Mouse (Mus musculus): ENCODE results near the gene Wdr20rt. TPM values are rescaled to one million over a fixed set of nuclear protein-coding genes. Genes with fewer than 3 reads are reported as not detected.
"Not testable (repeated sequence)": the region's sequence is repeated elsewhere in the genome, so short reads cannot be mapped to it uniquely, and the experiment has no call there.

Wdr20rt gene
- polyA plus RNA-seq, 1 experiment from 2014 or later, result not detected

DNA sequence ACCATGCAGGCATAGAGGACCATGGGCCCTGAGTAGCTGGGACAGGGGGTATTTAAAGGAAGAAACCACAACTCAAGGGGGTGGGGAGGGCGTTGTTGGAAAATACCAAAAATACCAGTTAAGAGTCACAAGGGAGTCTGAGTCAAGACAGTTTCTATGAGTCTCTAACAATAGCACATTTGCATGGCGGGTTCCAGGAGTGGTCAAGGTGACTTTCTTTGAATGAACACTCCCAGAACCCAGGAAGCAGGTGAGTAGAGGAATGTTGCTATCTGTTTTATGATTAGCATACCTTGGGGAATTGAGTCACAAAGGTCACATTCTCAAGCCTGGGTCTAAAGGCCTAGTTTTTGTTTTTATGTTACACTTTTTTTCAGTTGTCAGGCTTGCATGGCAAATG, 7.5 kb downstream of the Wdr20rt start:
- not testable (repeated sequence) for H3K27me3 ChIP-seq (replicated peaks; ENCODE audit: control insufficient read depth, insufficient read depth, low read length); H3K4me1 ChIP-seq (replicated peaks; ENCODE audit: control insufficient read depth, insufficient read depth, low read length); DNase-seq (ENCODE audit: low spot score); H3K27ac ChIP-seq (ENCODE audit: low read depth); H3K9me3 ChIP-seq (ENCODE audit: control insufficient read depth, low read length); H3K4me2 ChIP-seq (ENCODE audit: low read length); H3K36me3 ChIP-seq (ENCODE audit: control insufficient read depth, insufficient read depth, low read length); ATAC-seq (replicated peaks; ENCODE audit: low FRiP score, low TSS enrichment, low read depth); H3K9ac ChIP-seq (ENCODE audit: low read length); H3K4me3 ChIP-seq (ENCODE audit: low read depth, low read length)
- WGBS, result 85% methylated on average over 2 of the region's 2 CpGs

DNA sequence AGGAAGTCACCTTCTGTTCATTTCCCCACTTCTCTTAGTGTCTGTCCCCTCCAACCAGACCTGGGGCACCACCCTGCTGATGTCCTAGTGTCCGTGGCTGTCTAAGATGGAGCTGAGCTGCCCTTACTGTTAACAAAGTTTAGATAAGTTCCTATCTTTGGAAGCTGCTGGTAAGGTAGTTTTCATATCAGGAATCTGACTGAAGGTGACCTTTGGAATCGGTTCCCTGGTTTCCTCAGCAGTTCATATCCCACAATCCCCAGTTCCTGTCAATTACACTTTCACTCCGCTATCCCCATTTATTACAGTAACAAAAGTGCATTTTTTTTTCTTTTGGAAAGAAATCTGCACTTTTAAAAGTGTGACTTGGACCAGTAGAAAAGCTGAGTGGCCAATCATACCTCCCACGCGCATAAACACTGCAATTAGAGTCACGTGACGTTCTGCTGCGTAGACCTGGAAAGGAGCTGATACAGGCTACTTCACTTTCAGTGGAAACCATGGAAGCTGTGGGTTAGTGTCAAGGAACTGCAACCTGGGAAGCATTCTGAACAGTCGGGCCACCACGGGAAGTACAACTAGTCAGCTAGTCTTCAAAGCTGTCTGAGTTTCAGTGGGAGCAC, 24.9 kb downstream of the Wdr20rt start:
- ATAC-seq (replicated peaks; ENCODE audit: low FRiP score, low TSS enrichment, low read depth), result no peak
- Histone ChIP-seq H3K36me3 (ENCODE audit: control insufficient read depth, insufficient read depth, low read length) (no peaks in the 10 kb centered on the region), H3K4me1 (replicated peaks; ENCODE audit: control insufficient read depth, insufficient read depth, low read length) (no peaks in the 10 kb centered on the region), H3K27me3 (replicated peaks; ENCODE audit: control insufficient read depth, insufficient read depth, low read length) (no peaks in the 10 kb centered on the region), H3K4me2 (ENCODE audit: low read length) (no peak overlapping the region), H3K9me3 (ENCODE audit: control insufficient read depth, low read length) (no peaks in the 10 kb centered on the region), H3K4me3 (ENCODE audit: low read depth, low read length) (no peak overlapping the region), H3K9ac (ENCODE audit: low read length) (no peak overlapping the region), H3K27ac (ENCODE audit: low read depth) (no peak overlapping the region)
- DNase-seq (ENCODE audit: low spot score), result no peak
- 88% methylated on average over 10 of the region's 10 CpGs for WGBS

DNA sequence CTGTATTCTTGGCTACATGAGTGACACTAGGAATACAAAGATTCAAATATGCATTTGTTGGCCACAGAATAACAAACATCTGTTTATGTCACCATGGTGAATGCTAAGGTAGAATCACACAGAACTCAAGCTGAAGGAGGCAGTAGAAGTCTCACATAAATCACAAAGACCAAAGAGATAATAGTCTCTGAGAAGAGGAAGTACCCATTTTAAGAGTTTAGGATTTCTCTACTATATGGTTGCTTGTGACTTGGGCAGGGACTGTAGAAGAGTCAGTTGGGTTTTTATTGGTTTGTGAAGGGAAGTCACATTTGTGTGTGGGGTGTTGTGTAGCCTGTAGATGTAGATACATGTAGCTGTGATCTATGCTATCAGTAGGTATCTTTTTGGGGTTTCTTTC, 31.6 kb downstream of the Wdr20rt start:
- Histone ChIP-seq H3K36me3 (ENCODE audit: control insufficient read depth, insufficient read depth, low read length) (no peaks in the 10 kb centered on the region), H3K4me2 (ENCODE audit: low read length) (no peak overlapping the region), H3K9me3 (ENCODE audit: control insufficient read depth, low read length) (no peaks in the 10 kb centered on the region), H3K4me3 (ENCODE audit: low read depth, low read length) (no peak overlapping the region), H3K4me1 (replicated peaks; ENCODE audit: control insufficient read depth, insufficient read depth, low read length) (no peaks in the 10 kb centered on the region), H3K27me3 (replicated peaks; ENCODE audit: control insufficient read depth, insufficient read depth, low read length) (no peaks in the 10 kb centered on the region), H3K27ac (ENCODE audit: low read depth) (no peak overlapping the region), H3K9ac (ENCODE audit: low read length) (no peak overlapping the region)
- DNase-seq (ENCODE audit: low spot score) (no peak), ATAC-seq (replicated peaks; ENCODE audit: low FRiP score, low TSS enrichment, low read depth) (no peak)

DNA sequence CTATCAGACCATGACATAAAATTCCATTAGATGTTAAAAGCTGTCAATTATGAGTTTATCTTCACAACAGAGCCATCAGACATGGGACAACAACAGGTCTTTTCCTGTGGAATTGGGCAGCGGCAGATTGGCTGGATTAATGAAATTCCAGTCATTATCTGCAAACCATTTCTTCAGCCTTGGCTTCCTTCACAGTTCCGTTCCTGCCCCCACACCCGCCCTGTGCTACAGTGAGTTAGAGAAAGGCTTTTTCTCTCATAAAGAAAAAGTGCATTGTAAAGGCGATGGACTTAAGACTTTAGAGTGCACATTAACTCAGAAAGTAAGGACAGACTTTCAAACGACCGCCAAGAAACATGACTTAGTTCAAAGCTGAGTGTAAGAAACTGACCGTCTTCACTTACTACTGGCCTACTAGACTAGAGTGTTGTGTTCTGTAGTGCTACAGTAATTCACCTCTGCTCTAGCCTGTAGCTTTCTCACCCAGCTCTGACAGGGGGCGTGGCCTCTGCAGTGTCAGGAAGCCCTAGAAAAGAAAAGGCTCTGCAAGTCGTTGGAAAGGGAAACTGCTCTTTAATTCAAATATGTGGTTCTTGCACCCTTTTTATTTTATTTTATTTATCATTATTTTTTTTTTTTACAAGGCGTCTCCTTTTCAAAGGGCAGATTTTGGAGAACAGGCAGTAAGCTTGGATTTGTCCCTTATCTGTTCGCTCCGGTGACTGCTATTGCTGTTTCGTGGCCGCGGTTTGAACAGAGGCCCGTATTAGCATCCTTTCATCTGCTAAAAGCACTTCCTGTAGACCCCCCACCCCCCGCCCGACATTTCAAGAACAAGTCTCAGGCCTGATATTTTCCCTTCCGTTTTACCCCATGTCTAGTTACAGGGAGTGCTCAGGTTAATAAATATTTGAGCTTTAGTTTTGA, 33.2 kb downstream of the Wdr20rt start:
- Histone ChIP-seq H3K27ac (ENCODE audit: low read depth) (no peak overlapping the region), H3K9me3 (ENCODE audit: control insufficient read depth, low read length) (no peaks in the 10 kb centered on the region), H3K36me3 (ENCODE audit: control insufficient read depth, insufficient read depth, low read length) (no peaks in the 10 kb centered on the region), H3K9ac (ENCODE audit: low read length) (no peak overlapping the region), H3K4me2 (ENCODE audit: low read length) (peak overlapping the region; percentile 14; the same call in 1 of the 2 replicates), H3K27me3 (replicated peaks; ENCODE audit: control insufficient read depth, insufficient read depth, low read length) (no peaks in the 10 kb centered on the region), H3K4me3 (ENCODE audit: low read depth, low read length) (no peak overlapping the region), H3K4me1 (replicated peaks; ENCODE audit: control insufficient read depth, insufficient read depth, low read length) (no peaks in the 10 kb centered on the region)
- WGBS, result 48% methylated on average over 19 of the region's 19 CpGs
- ATAC-seq (replicated peaks; ENCODE audit: low FRiP score, low TSS enrichment, low read depth), result no peak
- no peak for DNase-seq (ENCODE audit: low spot score)

DNA sequence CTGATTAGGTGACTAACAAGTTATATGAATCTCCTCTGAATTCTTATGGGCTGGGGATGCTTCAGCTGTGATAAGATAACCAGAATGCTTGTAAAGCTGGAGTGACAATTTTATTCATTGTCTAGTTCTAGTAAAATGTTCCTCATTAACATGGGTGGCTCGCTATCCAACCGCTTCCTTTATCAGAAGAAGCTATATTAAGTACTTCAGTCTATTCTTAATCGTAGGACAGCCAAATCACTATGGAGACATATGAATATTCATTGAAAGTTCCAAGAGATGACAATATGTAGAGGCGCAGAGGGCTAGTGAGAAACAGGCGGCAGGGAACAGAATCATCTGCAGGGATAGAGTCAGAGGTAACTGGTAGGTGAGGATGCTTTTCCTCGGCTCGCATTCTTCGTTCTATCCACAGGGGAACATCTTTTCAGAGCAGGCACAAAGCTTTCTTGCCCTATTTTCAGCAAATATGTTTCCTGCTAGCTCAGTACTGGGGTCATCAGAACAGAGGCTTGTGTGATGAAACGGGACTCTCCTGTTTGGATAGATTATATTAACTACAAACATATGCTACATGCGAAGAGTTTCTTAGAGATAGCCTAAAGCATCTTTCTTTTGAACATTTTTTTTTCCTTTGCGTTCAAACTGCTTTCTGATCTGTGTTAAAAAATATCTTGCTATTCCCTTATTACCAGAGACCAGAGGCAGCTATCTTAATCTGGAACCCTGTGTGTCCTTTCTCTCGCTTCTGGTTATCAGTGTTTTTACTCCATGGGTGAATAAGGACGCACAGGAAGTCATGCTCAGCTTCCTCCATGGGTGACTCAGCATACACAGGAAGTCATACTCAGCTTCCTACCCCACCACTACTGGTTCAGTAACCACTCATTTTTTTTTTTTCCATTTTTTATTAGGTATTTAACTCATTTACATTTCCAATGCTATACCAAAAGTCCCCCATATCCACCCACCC, 34.1 kb downstream of the Wdr20rt start:
- Histone ChIP-seq H3K4me2 (ENCODE audit: low read length) (no peak overlapping the region), H3K4me1 (replicated peaks; ENCODE audit: control insufficient read depth, insufficient read depth, low read length) (no peaks in the 10 kb centered on the region)

DNA sequence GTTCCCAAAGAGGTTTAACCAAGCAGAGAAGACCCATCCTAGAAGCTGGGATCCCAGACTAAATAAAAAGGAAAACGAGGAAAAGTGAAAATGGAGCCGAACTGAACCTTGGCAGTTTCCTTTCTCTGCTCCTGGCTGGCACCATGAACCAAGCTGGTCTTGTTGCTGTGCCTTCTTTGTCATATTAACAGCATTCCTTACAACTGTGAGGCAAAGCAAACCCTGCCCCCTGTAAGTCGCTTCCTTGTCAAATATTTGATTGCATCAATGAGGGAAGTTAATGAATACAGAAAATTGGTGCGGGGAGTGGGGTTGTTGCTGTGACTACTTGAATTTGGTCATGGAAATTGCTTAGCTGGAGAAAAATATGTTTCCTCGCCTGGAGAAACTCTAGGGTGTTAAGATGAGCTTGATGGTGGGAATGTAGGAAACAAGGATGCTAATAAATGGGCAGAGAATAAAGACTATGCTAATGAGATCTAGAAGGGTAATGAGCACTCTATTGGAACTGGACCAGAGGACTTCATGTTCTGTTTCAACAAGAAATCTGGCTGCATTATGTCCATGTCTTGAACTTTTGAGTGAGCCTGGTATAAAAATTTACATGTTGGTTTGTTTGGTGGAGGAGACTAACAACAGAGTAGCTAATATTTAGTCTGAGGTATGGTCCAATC, 43.1 kb downstream of the Wdr20rt start:
- Histone ChIP-seq H3K4me3 (ENCODE audit: low read depth, low read length) (no peak overlapping the region), H3K27me3 (replicated peaks; ENCODE audit: control insufficient read depth, insufficient read depth, low read length) (no peaks in the 10 kb centered on the region), H3K27ac (ENCODE audit: low read depth) (no peak overlapping the region), H3K9me3 (ENCODE audit: control insufficient read depth, low read length) (no peaks in the 10 kb centered on the region), H3K4me2 (ENCODE audit: low read length) (no peak overlapping the region), H3K9ac (ENCODE audit: low read length) (no peak overlapping the region), H3K4me1 (replicated peaks; ENCODE audit: control insufficient read depth, insufficient read depth, low read length) (no peaks in the 10 kb centered on the region), H3K36me3 (ENCODE audit: control insufficient read depth, insufficient read depth, low read length) (no peaks in the 10 kb centered on the region)
- ATAC-seq (replicated peaks; ENCODE audit: low FRiP score, low TSS enrichment, low read depth) (no peak), DNase-seq (ENCODE audit: low spot score) (no peak)
- WGBS, result 72% methylated on average over 5 of the region's 5 CpGs

More for the DNA sequence above, 34.1 kb downstream of the Wdr20rt start:
- no peak for ATAC-seq (replicated peaks; ENCODE audit: low FRiP score, low TSS enrichment, low read depth)
- Histone ChIP-seq H3K27ac (ENCODE audit: low read depth) (no peak overlapping the region), H3K4me3 (ENCODE audit: low read depth, low read length) (no peak overlapping the region), H3K9me3 (ENCODE audit: control insufficient read depth, low read length) (no peaks in the 10 kb centered on the region), H3K27me3 (replicated peaks; ENCODE audit: control insufficient read depth, insufficient read depth, low read length) (no peaks in the 10 kb centered on the region), H3K36me3 (ENCODE audit: control insufficient read depth, insufficient read depth, low read length) (no peaks in the 10 kb centered on the region), H3K9ac (ENCODE audit: low read length) (no peak overlapping the region)
- 82% methylated on average over 13 of the region's 13 CpGs for WGBS
- DNase-seq (ENCODE audit: low spot score), result no peak

DNA sequence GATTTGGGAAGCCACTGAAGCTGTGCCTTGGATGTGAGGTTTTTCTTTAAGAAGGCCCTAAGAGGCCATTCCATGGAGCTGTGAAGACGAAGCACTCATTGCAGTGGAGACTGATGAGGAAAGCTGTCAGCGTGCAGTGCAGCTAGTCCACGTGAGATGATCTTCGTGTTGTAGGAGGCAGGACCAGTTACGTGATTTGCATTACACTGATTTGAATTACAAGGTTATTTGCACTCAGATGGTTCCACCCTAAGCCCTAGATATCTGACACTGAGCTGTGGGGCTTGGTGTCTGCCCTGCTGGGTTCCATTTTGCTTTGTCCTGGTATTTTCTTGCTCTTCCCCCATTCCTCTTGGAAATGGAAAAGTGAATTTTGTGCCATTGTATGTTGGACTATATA, 44.1 kb downstream of the Wdr20rt start:
- WGBS, result 84% methylated on average over 5 of the region's 5 CpGs
- H3K27ac ChIP-seq (ENCODE audit: low read depth), result no peak overlapping the region
- no peak overlapping the region for H3K4me2 ChIP-seq (ENCODE audit: low read length)
- DNase-seq (ENCODE audit: low spot score), result no peak
- H3K4me3 ChIP-seq (ENCODE audit: low read depth, low read length), result no peak overlapping the region
- H3K27me3 ChIP-seq (replicated peaks; ENCODE audit: control insufficient read depth, insufficient read depth, low read length), result no peaks in the 10 kb centered on the region
- no peaks in the 10 kb centered on the region for H3K9me3 ChIP-seq (ENCODE audit: control insufficient read depth, low read length)
- H3K36me3 ChIP-seq (ENCODE audit: control insufficient read depth, insufficient read depth, low read length), result no peaks in the 10 kb centered on the region
- H3K4me1 ChIP-seq (replicated peaks; ENCODE audit: control insufficient read depth, insufficient read depth, low read length), result no peaks in the 10 kb centered on the region
- no peak overlapping the region for H3K9ac ChIP-seq (ENCODE audit: low read length)
- no peak for ATAC-seq (replicated peaks; ENCODE audit: low FRiP score, low TSS enrichment, low read depth)

DNA sequence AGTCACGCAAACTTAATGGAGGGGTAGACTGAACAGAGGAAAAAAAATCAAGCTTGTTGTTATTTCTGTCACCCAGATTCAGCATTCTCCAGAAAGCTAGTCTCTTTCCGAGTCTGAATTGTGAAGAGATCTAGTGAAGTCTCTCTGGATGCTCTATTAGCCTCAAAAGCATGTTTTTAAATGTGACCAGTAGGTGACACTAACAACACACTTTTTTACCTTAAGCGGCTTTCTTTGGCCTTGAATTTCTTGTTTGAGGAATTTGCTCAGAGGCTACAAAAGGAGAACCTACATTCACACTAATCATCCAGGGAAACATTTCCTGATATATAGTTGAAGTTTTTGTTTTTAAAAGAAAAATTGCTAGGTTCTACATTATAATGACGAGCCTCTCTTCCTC, 48.5 kb downstream of the Wdr20rt start:
- H3K9ac ChIP-seq (ENCODE audit: low read length), result no peak overlapping the region
- no peaks in the 10 kb centered on the region for H3K9me3 ChIP-seq (ENCODE audit: control insufficient read depth, low read length)
- no peaks in the 10 kb centered on the region for H3K27me3 ChIP-seq (replicated peaks; ENCODE audit: control insufficient read depth, insufficient read depth, low read length)
- DNase-seq (ENCODE audit: low spot score) (no peak), ATAC-seq (replicated peaks; ENCODE audit: low FRiP score, low TSS enrichment, low read depth) (no peak)
- H3K4me2 ChIP-seq (ENCODE audit: low read length), result no peak overlapping the region
- H3K27ac ChIP-seq (ENCODE audit: low read depth), result no peak overlapping the region
- no peaks in the 10 kb centered on the region for H3K4me1 ChIP-seq (replicated peaks; ENCODE audit: control insufficient read depth, insufficient read depth, low read length)
- H3K36me3 ChIP-seq (ENCODE audit: control insufficient read depth, insufficient read depth, low read length), result no peaks in the 10 kb centered on the region
- 65% methylated on average over 4 of the region's 4 CpGs for WGBS
- no peak overlapping the region for H3K4me3 ChIP-seq (ENCODE audit: low read depth, low read length)

All from intestine, embryonic 14.5 days (tissue).